Mouse (Mus musculus) midbrain, embryonic 14.5 days (tissue): ENCODE data around the gene Rab30. TPM values are rescaled to one million over a fixed set of nuclear protein-coding genes. Genes with fewer than 3 reads are reported as not detected.

ENCODE experiments used
- ATAC-seq: fragments of 200-750 bp; cut with Nextera tagmentation; 2 replicates; pipeline ENCODE4 v1.8.0; 2017; ENCODE audit warnings: moderate number of reproducible peaks, moderate library complexity; ENCODE audit not compliant: low FRiP score, low TSS enrichment
- DNase-seq: peaks from one replicate; pipeline ENCODE4 v3.0.0-alpha.2; 2015
- H3K27ac ChIP-seq: fragments of 300-500 bp; sonication (generic); replicated peaks from 2 replicates; pipeline ENCODE4 v1.5.1; 2014; ENCODE audit warnings: mild to moderate bottlenecking, low read depth, low read length, moderate library complexity
- H3K27me3 ChIP-seq: fragments of 300-500 bp; sonication (generic); 2 replicates; pipeline ENCODE4 v1.6.1; 2014; ENCODE audit warnings: low read length, control low read depth, mixed read lengths; ENCODE audit not compliant: control insufficient read depth, insufficient read depth
- H3K36me3 ChIP-seq: fragments of 300-500 bp; sonication (generic); 2 replicates; pipeline ENCODE4 v1.6.1; 2014; ENCODE audit warnings: low read length, control low read depth; ENCODE audit not compliant: control insufficient read depth, insufficient read depth
- H3K4me1 ChIP-seq: fragments of 300-500 bp; sonication (generic); 2 replicates; pipeline ENCODE4 v1.6.1; 2014; ENCODE audit warnings: mild to moderate bottlenecking, antibody characterized with exemption, low read length, control low read depth; ENCODE audit not compliant: control insufficient read depth, insufficient read depth
- H3K4me2 ChIP-seq: fragments of 300-500 bp; sonication (generic); 2 replicates; pipeline ENCODE4 v1.6.1; 2014; ENCODE audit warnings: mild to moderate bottlenecking, low read length, moderate library complexity
- H3K4me3 ChIP-seq: fragments of 300-500 bp; sonication (generic); replicated peaks from 2 replicates; pipeline ENCODE4 v1.5.1; 2014; ENCODE audit warnings: low read depth, low read length
- H3K9ac ChIP-seq: fragments of 300-500 bp; sonication (generic); replicated peaks from 2 replicates; pipeline ENCODE4 v1.6.1; 2014; ENCODE audit warnings: mild to moderate bottlenecking, low read length, moderate library complexity
- H3K9me3 ChIP-seq: fragments of 300-500 bp; sonication (generic); 2 replicates; pipeline ENCODE4 v1.6.1; 2016; ENCODE audit warnings: low read length, control low read depth, mixed read lengths; ENCODE audit not compliant: control insufficient read depth
- WGBS: fragments of 180-500 bp; shearing (Covaris S2); extraction: QIAGEN DNeasy Blood & Tissue Kit; methylation state at CpG from one replicate; pipeline ENCODE4 v1.1.7; 2014; 5-methylcytosine and 5-hydroxymethylcytosine counted together
- polyA plus RNA-seq: library from polyadenylated mRNA; unstranded; fragments of >200 nt; fragmentation: Nextera tagmentation; extraction: Ambion mirVana; gene quantifications from 2 replicates; pipeline ENCODE4 v1.2.1, GENCODE M21; 2014

The Rab30 gene
- polyA plus RNA-seq, 1 experiment from 2014 or later = 28.1 TPM

DNA sequence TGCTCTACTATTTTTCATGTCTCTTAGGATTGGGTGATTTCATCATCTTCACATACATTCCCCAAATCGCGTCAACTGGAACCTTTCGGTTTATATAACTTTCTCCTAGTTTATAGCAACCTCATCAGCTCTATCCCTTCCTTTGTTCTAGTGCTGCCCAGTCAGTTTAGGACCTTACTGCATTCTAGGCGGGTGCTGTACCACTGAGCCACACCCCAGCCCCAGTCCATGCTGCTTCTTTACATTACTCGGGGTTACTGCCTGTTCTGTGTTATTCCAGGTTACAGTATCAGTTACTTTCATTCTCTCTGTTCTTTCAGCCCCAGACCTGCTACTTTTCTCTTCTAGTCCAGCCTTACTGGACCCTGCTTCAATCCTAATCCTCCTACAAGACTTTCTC is 145.8 kb downstream of the Rab30 start:
- Histone ChIP-seq H3K36me3 (no peaks in the 10 kb centered on the region), H3K4me2 (no peak overlapping the region), H3K9me3 (no peaks in the 10 kb centered on the region), H3K9ac (no peak overlapping the region), H3K4me1 (no peaks in the 10 kb centered on the region), H3K4me3 (no peak overlapping the region), H3K27me3 (no peaks in the 10 kb centered on the region), H3K27ac (no peak overlapping the region)
- WGBS = 95% methylated on average over 5 of the region's 5 CpGs
- ATAC-seq = no peak
- no peak for DNase-seq

DNA sequence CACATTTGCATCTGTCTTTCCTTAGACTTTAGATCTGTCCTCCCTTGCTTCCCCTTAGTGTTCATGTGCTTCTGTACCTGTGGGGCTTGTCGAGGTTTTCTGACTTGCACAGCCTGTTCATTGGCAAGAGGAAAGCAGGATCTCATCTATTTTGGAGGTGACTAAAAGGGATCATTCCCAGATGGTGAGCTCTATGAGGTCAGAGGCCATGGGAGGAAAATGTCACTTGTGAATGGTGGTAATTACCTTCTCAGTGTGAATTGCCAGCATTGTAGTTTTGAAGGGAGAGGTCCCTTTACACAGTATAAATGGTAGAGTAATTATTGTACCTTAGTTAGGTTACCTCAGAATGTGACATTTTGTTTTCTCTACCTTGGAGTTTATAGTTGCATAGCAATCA is 148.8 kb downstream of the Rab30 start:
- H3K9me3 ChIP-seq = no peaks in the 10 kb centered on the region
- DNase-seq (no peak), ATAC-seq (no peak)
- H3K9ac ChIP-seq = no peak overlapping the region
- no peaks in the 10 kb centered on the region for H3K36me3 ChIP-seq
- 92% methylated on average over 1 of the region's 1 CpGs for WGBS
- no peak overlapping the region for H3K4me3 ChIP-seq
- no peaks in the 10 kb centered on the region for H3K27me3 ChIP-seq
- H3K4me2 ChIP-seq = no peak overlapping the region
- H3K27ac ChIP-seq = no peak overlapping the region
- no peaks in the 10 kb centered on the region for H3K4me1 ChIP-seq

DNA sequence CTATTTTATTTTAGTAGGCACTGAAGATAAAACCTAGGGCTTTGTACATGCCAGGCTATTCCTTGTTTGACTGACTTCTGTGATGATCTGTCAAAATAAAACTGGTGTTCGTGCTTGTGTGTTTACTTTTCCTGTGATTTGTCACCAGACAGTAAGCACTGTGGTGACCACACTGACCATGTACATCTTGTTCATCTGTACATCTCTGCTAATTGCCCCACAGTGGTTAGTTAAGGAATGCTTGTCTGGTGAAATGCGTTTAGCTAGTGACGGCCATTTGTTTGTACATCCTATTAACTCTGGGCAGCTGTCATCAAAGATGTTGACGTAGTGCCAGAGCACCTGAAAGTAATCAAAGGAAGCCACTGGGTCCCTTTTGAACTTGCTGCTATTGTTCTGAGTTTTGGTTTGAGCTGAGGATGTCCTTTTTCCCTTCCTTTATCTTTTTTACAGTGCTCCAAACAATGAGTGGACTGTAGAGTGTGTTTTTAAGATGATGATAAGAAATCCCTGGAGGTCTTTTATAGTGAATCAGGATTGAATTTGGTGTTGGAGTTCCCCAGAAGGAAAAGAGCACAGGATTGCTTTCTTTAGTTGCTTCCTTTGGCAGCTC is 149.3 kb downstream of the Rab30 start:
- DNase-seq (no peak), ATAC-seq (no peak)
- Histone ChIP-seq H3K27me3 (no peaks in the 10 kb centered on the region), H3K9ac (no peak overlapping the region), H3K36me3 (no peaks in the 10 kb centered on the region), H3K4me1 (no peaks in the 10 kb centered on the region), H3K4me2 (no peak overlapping the region), H3K9me3 (no peaks in the 10 kb centered on the region), H3K27ac (no peak overlapping the region), H3K4me3 (no peak overlapping the region)
- WGBS = 74% methylated on average over 4 of the region's 4 CpGs

DNA sequence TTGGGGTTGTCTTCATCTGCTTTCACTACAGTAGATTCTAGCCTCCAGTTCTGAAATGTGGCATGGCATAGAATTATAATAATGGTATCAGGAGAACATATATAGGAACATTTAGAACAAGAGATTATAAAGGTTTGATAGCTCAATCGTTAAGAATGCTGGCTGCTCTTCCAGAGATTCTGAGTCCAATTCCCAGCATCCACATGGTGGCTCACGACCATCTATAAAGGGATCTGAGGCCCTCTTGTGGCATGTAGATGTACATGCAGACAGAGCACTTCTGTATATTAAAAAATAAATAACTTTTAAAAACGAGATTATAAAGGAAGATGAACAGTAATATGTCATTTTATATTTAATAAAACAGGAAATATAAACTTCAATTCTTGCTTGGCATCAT is 152.1 kb downstream of the Rab30 start:
- H3K4me1 ChIP-seq = no peaks in the 10 kb centered on the region
- ATAC-seq (no peak), DNase-seq (peak; percentile 12)
- no peaks in the 10 kb centered on the region for H3K36me3 ChIP-seq
- H3K9me3 ChIP-seq = no peaks in the 10 kb centered on the region
- no peak overlapping the region for H3K27ac ChIP-seq
- H3K27me3 ChIP-seq = no peaks in the 10 kb centered on the region
- WGBS = 47% methylated on average over 3 of the region's 3 CpGs
- no peak overlapping the region for H3K4me2 ChIP-seq
- no peak overlapping the region for H3K9ac ChIP-seq
- H3K4me3 ChIP-seq = no peak overlapping the region

Other genes starting within 250 kb of the Rab30 start
- 71.7 and 80.8 TPM in 2 replicates for gene Ccdc90b, start 180.5 kb upstream of the Rab30 start, polyA plus RNA-seq
- 14.9 and 15.8 TPM in 2 replicates for gene Ankrd42, start 104.5 kb upstream of the Rab30 start, polyA plus RNA-seq
- gene Pcf11, start 71.7 kb upstream of the Rab30 start, polyA plus RNA-seq = 19.9 and 23.4 TPM in 2 replicates
- gene Ddias, start 132.6 kb downstream of the Rab30 start, polyA plus RNA-seq = 3.3 and 6.1 TPM in 2 replicates
- 13.5 and 17.9 TPM in 2 replicates for gene Prcp, start 132.9 kb downstream of the Rab30 start, polyA plus RNA-seq